Mouse (Mus musculus) neutrophil, adult 5-6 weeks (primary cell): Measurements from ENCODE around the gene Trdn. TPM values are rescaled to one million over a fixed set of nuclear protein-coding genes. Genes with fewer than 3 reads are reported as not detected.

ENCODE experiments used
- ATAC-seq: fragments of 151-379, 151-347 bp; 2 replicates; pipeline ENCODE4 v1.8.0; 2017; ENCODE audit warnings: mild to moderate bottlenecking, moderate TSS enrichment; ENCODE audit not compliant: insufficient number of reproducible peaks, poor library complexity, low FRiP score, severe bottlenecking; ENCODE audit errors: extremely low read depth
- total RNA-seq: library from RNA; stranded (forward); fragments of 200-1000 nt; gene quantifications from 2 replicates; pipeline ENCODE4 v1.2.3, GENCODE M21; 2017

Trdn gene
- total RNA-seq, 1 experiment from 2014 or later: not detected

- no peak for ATAC-seq
Observed at GRCm38 (mm10) chr10:33304982-33305381, 224.6 kb downstream of the Trdn start.

- no peak for ATAC-seq
Observed at GRCm38 (mm10) chr10:33353026-33353425, 272.7 kb downstream of the Trdn start.

- ATAC-seq: no peak
Observed at GRCm38 (mm10) chr10:33366521-33366920, 286.2 kb downstream of the Trdn start.

- no peak for ATAC-seq
Observed at GRCm38 (mm10) chr10:33370534-33370933, 290.2 kb downstream of the Trdn start.

GRCm38 (mm10) chr10:33375474-33376029, 295.2 kb downstream of the Trdn start:
- ATAC-seq: no peak

Other genes with a start within 250 kb of the Trdn start
- gene Nkain2, start 190.1 kb upstream of the Trdn start, total RNA-seq: not detected in 2 replicates